Mouse (Mus musculus) spleen, postnatal 36 days (tissue): ENCODE measurements around the gene Tiam1.

ENCODE experiments used
- DNase-seq, 2 experiments: peaks; one replicate each; pipeline ENCODE4 v3.0.0; 2022; ENCODE audit warnings: low spot score in 2 of 2, mixed read lengths in 1 of 2

Gene Tiam1

GRCm38 (mm10) chr16:89882477-89883234 lies 260.9 kb downstream of the Tiam1 start:
- DNase-seq, result no peak

- no peak for DNase-seq
These were observed 266.4 kb downstream of the Tiam1 start for GRCm38 (mm10) chr16:89877206-89877605.

GRCm38 (mm10) chr16:89876079-89876478 lies 267.5 kb downstream of the Tiam1 start:
- no peak for DNase-seq

GRCm38 (mm10) chr16:89874012-89874704 lies 269.4 kb downstream of the Tiam1 start:
- no peak for DNase-seq

- peak; percentile 26 to 38 for DNase-seq
These were observed 271.3 kb downstream of the Tiam1 start for GRCm38 (mm10) chr16:89872011-89872942.

- DNase-seq, result peak; percentile 29 to 39
These were observed 272.2 kb downstream of the Tiam1 start for GRCm38 (mm10) chr16:89871382-89871781.

- DNase-seq, result no peak
These were observed 273.5 kb downstream of the Tiam1 start for GRCm38 (mm10) chr16:89870059-89870458.

GRCm38 (mm10) chr16:89868502-89868901 lies 275.1 kb downstream of the Tiam1 start:
- DNase-seq, result no peak

- DNase-seq, result no peak
These were observed 276.2 kb downstream of the Tiam1 start for GRCm38 (mm10) chr16:89867212-89867829.

GRCm38 (mm10) chr16:89865136-89865535 lies 278.4 kb downstream of the Tiam1 start:
- DNase-seq, result no peak

GRCm38 (mm10) chr16:89864710-89865109 lies 278.9 kb downstream of the Tiam1 start:
- no peak for DNase-seq

- DNase-seq, result no peak
These were observed 280.3 kb downstream of the Tiam1 start for GRCm38 (mm10) chr16:89863264-89863663.

- no peak for DNase-seq
These were observed 282.0 kb downstream of the Tiam1 start for GRCm38 (mm10) chr16:89861531-89861930.

GRCm38 (mm10) chr16:89860708-89861107 lies 282.9 kb downstream of the Tiam1 start:
- DNase-seq, result no peak

- DNase-seq, result no peak
These were observed 285.9 kb downstream of the Tiam1 start for GRCm38 (mm10) chr16:89857666-89858065.

GRCm38 (mm10) chr16:89854731-89855130 lies 288.8 kb downstream of the Tiam1 start:
- no peak for DNase-seq

- DNase-seq, result no peak
These were observed 292.2 kb downstream of the Tiam1 start for GRCm38 (mm10) chr16:89851333-89851732.

- peak; percentile 40 for DNase-seq
These were observed 294.6 kb downstream of the Tiam1 start for GRCm38 (mm10) chr16:89848651-89849597.

- DNase-seq, result no peak
These were observed 295.4 kb downstream of the Tiam1 start for GRCm38 (mm10) chr16:89848179-89848578.

- DNase-seq, result no peak
These were observed 298.1 kb downstream of the Tiam1 start for GRCm38 (mm10) chr16:89845461-89845860.
